Mouse (Mus musculus) bone marrow macrophage, adult 2 months (primary cell): ENCODE measurements around the gene Phospho1.

ENCODE experiments used
- CTCF ChIP-seq: IDR thresholded peaks from 2 replicates; pipeline ENCODE4 v1.5.1; 2012; ENCODE audit warnings: low read depth, mild to moderate bottlenecking, low read length, moderate library complexity
- POLR2A ChIP-seq: IDR thresholded peaks from 2 replicates; pipeline ENCODE4 v1.6.1; 2012; ENCODE audit warnings: mild to moderate bottlenecking, low read depth, low read length, borderline replicate concordance

DNA sequence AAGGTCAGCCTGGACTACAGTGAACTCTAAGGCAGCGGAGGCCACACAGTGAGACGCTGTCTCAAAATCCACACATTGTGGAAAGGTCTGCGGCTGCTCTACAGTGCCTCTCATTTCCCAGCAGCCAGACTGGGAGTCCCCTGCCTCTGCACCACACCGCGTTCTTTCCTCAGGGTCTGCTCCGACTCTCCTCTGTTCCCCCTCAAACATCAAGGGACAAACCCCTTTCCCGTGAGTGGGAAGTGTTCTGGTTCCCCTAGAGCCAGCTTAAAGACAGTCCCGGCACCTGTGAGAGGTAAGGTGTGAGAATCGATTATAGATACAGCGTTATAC is 17.2 kb downstream of the Phospho1 start:
- TF ChIP-seq CTCF (no peak), POLR2A (no peak)
